Mouse (Mus musculus) testis, postnatal 10 days (tissue): ENCODE data around the gene Asb4.
A peak's percentile ranks its signal among the peaks of the same experiment; 100 is the strongest.

ENCODE experiments used
- DNase-seq: peaks from one replicate; pipeline ENCODE4 v3.0.0; 2021; ENCODE audit warnings: low spot score

The Asb4 gene

DNA sequence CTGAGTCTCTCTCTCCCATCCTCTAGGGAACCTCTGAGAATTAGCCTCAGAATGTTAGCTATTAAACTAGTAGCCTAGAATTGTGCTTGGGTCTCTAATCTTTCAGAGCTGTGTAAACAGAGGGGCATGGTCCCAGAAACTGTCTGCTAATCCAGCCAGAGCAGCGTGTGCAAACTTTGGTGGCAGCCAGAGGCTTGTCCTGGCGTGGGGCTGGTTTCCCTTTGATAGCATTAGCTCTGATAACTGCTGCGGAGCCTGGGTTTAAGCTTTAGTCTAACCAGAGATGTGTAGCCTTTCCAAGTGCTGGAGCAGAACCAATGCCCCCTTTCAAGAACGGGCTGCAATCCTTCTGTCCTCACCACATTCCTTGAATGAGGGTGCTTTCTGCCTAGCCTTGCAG lies 11.8 kb downstream of the Asb4 start:
- no peak for DNase-seq

DNA sequence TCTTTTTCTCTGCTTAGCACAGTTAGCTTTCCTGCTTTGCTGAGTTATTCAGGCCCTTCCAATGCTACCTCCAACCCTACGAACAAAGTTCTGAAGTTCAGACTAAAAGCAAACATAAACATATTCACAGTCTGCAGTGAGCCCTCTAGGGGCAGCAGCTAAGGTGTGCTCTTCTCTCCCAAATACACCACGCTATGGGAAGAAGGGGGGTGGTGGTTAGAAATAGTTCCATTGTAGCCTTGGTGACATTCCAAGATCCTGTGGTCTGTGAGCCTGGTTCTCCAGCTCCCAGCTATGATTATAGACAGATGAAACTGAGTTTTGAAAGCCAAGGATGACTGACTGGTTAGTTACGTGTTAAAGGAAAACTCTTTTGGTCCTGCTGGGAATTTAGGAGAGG lies 13.6 kb downstream of the Asb4 start:
- no peak for DNase-seq

DNA sequence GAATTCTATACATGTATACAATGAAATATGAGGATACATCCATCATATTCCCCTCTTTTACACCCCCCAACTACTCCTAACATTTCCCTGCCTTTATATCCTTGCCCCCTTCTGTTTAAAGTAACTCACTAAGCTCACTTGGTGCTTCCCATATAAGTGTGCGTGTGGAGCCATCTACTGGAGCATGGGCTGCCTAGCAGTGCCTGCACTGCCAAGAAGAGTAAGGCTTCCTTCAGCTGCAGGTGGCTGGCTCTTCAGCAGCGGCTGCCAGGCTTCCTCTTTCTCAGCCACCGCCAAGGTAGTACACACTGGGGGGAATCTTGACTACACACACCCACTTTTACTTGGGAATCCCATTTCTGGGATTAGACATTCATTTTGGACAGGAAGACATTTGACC lies 18.2 kb downstream of the Asb4 start:
- peak; percentile 70 for DNase-seq

DNA sequence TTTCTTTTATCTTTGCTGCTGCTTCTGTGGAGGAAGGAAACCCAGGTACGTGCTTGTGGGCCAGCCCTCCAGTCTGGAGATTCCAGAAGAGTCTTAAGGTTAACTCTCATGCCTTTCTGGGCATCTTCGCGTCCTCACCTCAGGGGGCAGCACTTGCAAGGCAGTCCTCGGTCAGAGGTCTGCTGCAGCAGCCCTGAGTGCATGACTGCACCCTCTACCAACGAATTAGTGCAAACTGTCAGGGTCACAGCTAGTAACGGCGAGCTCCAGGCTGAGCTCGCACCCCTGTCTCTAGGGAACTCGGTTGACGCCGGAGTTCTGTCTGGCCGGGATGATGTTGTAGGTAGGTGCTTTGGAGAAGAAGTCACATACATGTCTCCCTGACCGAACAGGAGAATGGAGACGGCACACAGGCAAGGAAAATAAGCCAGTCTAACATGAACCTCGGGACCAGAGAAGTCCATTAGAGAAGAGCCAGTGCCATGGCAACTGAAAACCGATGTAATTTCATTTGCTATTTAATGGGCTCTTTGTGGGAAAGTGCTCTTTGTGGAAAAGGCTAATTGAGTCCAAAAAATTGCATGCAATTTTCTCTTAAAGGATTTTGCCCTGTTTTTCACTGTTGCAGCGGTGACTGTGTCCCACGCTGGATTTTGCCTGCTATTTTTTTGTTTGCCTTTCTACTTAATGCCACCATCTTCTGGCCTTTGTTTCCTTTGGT lies 20.1 kb downstream of the Asb4 start:
- DNase-seq: no peak

DNA sequence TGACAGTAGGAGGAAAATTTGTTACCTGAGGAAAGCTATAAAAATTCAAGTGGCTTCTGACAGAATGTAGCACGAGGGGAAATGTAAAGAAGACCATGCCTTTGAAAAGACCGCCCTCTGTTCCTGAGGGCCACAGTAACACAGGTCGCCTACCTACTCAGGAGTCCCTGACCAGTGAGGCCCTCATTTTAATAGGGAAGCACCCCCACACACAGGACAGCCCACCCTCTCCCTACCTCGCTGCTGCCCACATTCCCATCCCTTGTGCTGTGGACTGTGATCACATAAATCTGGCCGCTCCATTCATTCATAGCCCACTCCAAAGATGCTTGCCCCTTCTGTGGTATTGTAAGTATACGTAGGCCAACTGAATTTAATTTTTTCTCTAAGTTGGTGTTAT lies 20.8 kb downstream of the Asb4 start:
- no peak for DNase-seq

DNA sequence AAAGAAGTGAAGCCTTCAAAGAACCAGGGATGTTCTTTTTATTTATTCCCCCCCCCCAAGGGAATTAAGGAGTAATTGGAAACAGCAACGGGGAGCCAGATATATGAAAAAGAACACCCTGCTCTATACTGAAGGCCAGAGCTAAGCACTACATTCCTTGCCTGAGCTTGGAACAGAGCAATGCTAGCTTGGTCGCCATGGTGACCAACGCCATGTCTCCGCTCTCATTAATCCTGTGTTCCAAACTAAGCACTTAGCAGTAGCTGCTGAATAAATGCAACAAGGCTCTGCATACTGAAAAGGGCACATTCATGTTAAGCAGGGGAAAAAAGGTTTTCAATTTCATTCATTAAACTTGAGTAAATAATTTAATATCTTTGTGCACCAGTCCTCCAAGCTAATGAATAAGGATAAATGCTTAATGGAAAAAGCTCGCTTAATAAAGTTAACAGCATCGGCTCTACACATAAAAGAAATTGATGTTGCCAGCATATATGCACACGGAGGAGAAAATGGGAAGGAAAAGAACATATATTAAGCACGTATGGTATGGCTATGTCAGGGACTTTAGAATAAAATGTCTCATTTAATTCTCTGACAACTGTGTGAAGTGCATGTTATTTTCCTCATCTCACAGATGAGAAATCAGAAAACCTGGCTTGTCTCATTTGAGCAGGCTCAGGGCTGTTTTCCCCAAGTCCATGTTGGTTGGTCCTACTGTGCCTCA lies 25.4 kb downstream of the Asb4 start:
- DNase-seq: no peak

DNA sequence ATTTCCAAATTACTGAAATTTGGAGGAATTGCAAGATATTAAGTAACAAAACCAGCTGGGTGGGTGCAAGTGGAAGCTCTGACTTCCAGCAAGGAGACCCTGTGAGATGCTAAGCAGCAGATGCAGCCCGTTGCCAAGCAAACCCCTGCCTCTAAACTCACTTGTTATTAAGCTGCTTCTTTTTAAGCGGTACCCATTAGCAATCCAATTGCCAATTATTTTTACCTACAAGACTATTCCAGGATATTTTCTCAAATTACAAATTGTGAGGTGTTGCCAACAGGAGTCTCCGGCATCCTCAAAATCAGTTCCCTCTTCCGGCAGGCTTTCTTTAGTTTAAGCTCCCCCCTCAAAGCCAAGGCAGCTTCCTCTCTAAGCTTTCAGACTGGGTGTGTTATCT lies 26.5 kb downstream of the Asb4 start:
- no peak for DNase-seq

DNA sequence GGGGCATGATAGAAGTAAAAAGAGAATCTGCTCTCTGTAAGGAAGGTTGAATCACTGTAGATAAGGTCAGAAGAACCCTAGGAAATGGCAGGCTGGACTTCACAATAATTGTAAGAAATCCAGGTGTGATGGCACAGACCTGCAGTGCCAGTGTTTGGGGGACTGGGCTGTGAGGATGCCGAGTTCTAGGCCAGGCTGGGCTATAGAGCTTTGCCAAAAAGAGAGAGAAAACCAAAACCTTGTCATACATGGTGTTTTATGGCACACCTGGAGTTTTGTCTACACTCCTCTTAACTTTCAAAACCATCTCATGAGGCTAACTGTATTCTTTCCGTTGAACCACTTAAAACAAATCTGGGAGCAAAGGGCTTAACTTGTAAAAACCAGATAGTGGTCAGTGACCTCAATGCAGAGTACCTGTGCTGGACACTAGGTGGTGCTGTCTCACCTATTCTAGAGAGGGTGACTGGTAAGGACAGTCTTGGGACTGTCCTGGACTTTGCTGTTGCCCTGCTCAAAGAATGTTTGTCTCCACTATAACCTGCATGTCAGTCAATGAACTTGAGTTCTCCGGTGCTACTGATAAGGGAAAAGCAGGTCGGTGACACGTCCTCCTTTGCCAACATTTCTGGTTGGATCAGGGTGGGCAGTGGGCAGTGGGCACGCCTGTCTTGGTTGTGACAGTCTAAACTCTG lies 27.7 kb downstream of the Asb4 start:
- peak; percentile 86 for DNase-seq

DNA sequence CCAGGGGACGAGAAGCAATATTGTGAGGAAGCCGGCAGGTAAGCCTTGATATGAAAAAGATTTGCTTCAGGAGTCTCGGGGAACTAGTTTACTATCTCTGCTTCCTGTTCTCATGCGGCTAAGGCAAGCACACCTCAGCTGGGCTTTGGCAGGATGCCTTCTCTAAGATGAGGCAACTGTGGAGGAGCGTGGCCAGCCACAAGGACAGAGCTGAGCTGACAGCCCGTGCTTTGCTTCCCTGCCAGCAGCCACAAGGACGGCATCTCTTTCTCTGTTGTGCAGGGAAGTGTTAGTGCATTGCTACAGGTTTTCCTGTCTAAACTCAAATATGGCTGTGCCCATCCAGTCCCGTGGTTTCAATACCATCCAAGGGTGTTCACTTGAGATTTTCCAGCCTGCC lies 30.1 kb downstream of the Asb4 start:
- peak; percentile 60 for DNase-seq

DNA sequence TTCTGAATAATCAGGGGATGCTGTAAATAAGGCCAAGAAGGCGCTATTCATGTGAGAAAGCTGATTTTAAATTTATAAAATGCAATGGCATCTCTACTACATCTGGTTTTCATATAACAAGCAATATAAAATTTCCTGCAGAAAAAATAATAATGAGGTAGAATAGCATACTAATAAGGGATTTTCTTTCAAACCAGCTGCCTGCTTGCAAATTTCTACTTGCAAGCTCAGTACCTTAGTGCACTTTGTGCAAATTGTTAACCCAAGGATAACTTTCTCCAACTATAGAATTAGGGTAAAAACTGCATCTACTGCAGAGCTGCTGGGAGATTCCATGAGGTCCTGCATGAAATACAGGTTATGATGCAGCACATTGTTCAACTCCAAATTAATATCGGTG lies 38.3 kb downstream of the Asb4 start:
- no peak for DNase-seq

DNA sequence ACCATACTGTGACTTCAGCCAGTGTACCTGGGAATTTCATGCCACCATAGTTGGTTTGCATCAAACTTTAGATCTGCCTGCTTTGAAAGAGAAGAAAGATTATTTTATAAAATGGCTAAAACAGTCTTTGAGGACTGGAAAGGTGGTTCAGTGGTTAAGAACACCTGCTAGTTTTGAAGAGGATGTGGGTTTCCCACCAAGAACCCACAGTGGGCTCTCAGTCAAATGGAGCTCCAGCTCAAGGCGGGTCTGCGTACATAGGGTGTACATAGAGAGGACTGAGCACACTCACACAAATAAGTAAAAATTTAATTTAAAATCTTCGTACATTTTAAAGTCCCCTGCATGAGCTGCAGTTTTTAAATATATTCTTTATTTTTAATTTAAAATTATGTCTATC lies 39.2 kb downstream of the Asb4 start:
- no peak for DNase-seq

DNA sequence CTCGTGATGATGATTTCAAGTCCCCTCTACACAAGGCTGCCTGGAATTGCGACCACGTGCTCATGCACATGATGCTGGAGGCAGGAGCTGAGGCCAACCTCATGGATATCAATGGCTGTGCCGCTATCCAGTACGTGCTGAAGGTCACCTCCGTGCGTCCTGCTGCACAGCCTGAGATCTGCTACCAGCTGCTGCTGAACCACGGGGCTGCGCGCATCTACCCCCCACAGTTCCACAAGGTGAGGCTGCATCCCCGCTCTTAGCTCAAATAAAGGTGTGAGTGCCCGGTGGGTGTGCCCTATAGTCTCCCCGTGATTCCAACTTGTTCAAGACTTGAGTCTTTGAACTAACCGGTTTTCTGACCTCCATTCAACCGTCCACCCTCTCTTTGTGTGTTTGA lies 40.4 kb downstream of the Asb4 start:
- no peak for DNase-seq

DNA sequence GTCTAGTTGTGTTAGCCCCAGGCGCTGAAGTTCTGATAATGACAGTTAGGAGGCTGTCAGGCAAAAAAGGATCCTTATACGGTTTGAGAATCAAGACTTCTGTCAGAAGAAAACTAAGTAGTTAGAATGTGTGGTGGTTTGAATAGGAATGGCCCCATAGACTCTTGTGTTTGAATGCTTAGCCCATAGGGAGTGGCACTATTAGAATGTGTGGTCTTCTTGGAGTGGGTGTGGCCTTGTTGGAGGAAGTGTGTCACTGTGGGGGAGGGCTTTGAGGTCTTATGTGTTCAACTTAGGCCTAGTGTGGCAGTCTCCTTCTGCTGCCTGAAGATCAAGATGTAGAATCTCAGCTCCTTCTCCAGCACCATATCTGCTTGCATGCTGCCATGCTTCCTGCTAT lies 43.8 kb downstream of the Asb4 start:
- no peak for DNase-seq

DNA sequence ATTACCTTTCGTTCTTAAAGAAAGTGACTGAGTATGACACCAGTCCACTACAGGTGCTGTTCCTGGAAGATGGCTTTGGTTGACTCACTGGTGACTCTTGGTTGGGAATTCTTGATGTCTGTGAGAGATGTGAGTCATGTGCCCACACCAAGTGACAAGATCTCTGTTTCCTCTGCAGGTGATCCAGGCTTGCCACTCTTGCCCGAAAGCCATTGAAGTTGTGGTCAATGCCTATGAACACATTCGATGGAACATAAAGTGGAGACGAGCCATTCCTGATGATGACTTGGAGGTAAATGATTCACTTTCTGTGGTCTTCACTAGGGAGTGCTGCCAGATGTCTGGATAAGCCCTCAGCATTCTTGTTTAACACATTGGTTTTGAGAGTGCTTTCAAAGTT lies 46.4 kb downstream of the Asb4 start:
- DNase-seq: no peak

DNA sequence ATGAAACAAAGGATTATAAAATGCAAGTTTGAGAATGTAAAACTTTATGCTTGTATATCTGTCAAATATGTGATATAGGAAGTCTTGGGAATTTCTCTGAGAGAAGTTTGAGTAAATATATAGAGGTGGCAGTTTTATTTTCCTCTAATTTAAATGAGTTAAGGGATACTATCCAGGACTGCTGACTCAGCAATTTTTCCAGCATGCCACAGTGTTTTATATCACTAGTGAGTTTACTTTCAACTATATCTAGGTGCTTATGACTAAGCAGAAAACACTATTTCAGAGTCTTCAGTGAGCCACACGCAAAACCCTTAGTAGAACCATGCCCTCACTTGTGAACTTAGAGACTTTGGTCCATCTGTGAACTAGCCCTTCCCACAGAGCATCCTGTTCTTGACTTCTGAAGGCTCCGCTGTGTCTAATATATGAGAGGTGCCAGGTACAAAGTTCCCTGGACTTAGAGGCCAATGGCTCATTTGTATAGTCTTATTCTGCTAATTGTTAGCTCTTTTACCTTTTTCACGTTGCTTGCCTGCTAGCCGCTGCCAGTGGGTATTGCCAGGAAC lies 46.9 kb downstream of the Asb4 start:
- DNase-seq: no peak

DNA sequence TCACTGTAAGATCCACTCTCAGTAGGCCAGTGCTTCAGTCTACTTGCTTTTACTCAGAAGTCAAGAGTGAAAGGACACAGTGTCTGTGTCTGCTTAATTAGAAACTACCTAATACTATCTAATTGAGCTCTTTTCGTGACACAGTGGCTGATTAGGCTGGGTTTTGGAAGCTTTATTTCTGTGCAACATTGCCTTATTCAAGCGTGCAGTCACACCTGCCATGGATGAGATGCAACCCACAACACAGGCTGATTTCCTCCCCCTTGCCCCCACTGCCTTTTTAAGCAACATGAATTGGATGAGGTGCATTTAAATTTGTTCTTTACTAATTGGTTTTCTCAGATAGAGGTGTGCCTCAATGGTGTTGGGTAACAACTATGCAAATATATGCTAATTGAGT lies 50.7 kb downstream of the Asb4 start:
- no peak for DNase-seq

DNA sequence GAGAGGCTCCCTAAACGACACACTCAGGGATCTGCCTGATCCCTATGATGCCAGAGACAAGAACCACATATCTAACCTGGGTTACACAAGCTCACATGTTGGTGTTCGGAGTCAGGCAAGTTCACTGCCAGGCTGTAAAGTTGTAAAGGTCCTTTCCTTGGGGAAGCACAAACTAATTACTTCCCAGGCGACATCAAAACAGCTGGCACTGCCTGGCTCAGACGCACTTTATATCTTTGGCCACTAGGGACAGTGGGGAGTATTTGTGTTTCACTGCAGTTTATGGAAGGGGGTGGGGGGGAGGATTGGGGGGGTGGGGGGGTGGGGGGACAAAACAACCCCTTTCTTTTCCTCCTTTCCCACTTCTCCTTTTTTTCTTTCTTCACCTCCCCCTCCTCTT lies 54.6 kb downstream of the Asb4 start:
- DNase-seq: no peak

DNA sequence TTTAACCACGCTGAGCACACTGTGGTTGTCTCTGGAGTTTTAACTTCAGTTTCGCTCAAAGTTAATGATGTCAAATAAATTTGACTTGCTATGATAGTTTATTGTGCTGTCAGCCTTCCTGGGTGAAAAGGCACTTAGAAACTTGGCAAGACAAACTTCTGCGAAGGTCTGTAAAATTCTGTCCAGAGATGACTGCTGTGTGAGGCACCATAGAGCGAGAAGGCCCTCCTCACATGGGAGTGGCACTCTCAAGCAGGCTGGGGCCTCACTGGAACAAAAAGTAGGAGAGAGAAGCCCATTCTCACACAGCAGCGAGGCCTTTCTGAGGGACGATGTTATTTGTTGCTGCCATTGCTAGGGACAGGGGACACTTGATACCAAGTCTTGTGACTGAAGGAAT lies 58.0 kb downstream of the Asb4 start:
- DNase-seq: no peak

DNA sequence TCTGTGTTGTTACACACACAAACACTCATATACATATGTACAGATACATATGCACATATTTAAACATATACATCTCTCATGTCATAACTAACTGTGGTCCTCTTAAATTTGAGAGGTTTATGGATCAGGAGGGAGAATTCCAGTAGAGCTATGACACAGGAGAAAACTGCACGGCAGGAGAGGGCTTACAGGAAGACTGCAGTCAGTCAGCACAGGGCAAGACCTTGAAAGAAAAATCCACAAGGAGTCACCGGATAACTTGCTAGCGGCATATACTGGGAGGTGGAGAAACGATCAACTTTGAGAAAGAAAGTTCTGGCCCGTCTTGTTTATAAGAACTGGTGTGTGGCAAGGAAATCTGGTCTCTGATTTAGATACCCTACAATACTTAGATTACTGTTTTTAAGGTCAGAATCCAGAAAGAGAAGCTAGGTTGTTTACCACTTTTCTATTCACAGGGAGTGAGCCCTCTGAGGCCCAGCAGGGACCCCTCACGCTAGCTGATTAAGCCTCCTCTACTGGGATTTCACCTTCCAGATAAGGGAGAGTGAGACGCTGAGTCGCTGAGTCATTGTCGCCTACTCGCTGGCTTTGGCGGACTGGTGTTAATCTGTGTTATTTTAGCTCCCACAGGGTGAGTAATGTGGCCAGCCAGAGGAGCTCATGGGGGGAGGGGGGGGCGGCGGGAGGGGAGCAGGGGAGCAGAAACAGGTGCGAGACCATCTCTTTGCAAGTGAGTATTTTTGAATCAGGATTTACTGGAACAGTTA lies 59.3 kb downstream of the Asb4 start:
- no peak for DNase-seq

DNA sequence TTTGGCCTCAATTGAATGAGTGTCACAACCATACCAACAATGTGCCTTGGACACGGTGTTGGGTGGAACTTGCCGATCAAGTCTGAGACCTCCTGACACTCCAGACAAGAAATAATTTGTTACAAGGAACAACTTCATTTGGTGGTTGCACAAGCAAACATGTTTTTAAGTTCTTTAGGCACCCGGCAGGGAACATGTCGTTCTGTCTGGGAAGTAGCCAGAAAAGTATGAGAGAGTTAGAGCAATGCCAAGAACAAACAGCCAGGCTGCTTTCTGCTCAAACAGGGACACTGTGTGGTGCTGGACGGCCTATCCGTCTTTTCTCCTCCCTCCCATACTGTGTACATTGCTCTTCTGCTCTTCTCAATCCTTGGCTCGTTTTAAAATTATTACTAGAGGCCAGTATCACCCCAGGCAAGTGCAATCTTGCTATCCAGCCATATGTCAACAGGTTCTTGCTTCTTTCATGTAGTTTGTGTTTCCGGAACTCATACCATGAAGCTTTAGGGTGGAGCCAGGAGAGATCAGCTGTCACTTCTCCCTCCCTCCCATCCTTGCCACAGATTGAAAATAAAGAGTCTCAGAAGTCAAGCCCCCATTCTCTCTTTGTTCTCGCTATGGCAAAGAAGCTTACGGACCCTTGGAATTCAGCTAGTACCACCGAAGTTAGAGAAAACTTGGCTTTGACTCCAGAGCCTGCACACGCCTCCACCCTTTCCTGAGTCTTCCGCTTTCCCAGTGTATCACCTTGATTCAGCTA lies 60.1 kb downstream of the Asb4 start:
- DNase-seq: no peak

DNA sequence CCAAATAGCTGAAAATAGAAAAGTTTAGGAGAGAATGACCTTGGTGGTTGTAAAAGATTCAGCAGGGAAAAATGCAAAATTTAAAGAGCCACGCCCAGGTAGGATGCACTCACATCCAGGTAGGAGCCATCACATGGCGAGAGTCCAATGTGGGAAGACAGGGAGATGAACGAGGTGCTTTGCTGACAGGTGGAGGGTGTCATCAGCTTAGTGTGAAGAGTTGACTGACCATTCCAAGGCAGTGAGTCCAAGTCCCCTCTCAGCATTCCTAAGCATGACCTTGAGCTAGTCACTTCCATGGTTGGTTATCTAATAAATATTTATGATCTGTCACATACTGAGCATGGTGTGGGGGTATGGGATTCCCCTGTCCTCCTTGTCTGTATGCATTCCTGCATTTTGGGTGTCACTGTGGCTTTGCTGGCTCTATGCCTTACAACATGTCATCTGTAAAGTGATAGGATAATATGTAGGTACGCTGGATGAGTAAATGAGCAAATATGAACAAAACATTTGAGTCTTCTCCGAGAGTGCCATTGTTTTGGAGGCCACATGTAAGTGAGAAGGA lies 61.2 kb downstream of the Asb4 start:
- no peak for DNase-seq
